Mouse (Mus musculus): Measurements from ENCODE around the gene Trim24. TPM values are rescaled to one million over a fixed set of nuclear protein-coding genes. Genes with fewer than 3 reads are reported as not detected.
"Not testable (repeated sequence)": the region's sequence is repeated elsewhere in the genome, so short reads cannot be mapped to it uniquely, and the experiment has no call there.

Trim24 gene
- total and polyA plus RNA-seq, 3 experiments: 11.4 to 19.2 TPM; not detected in 1

GRCm38 (mm10) chr6:37844947-37845346 is 25.7 kb upstream of the Trim24 start:
- H3K4me1 ChIP-seq (ENCODE audit: control insufficient read depth in 1 of 2, insufficient read depth in 2 of 2, low read length in 2 of 2): peaks cover 7 to 15% of the 10 kb centered on the region in 2 experiments
- H3K27ac ChIP-seq (ENCODE audit: control insufficient read depth, low read depth, low read length); H3K9ac ChIP-seq (ENCODE audit: control insufficient read depth, low read depth, low read length, poor library complexity, severe bottlenecking); H3K36me3 ChIP-seq (ENCODE audit: control insufficient read depth in 1 of 2, insufficient read depth in 2 of 2, low read length in 2 of 2); H3K79me2 ChIP-seq (ENCODE audit: control insufficient read depth, insufficient read depth, low read length, poor library complexity); H3K27me3 ChIP-seq (ENCODE audit: control insufficient read depth in 1 of 2, insufficient read depth in 2 of 2, low read length in 2 of 2); H3K9me3 ChIP-seq (replicated peaks; ENCODE audit: insufficient read depth, low read length): not testable (repeated sequence)
- TF ChIP-seq GATA1 (IDR thresholded peaks at IDR 0.05; ENCODE audit: low read depth, low read length): peak; percentile 54; the same call in 1 of the 2 replicates
- peak; percentile 67 for TF ChIP-seq ETS1 (IDR thresholded peaks at IDR 0.05; ENCODE audit: low read depth, low read length)
- 0 out of 2 replicates have a peak, but pooled peaks have one; percentile 23 for TF ChIP-seq BHLHE40 (IDR thresholded peaks at IDR 0.05; ENCODE audit: borderline replicate concordance, low read depth, low read length)
- peak; percentile 39; the same call in 1 of the 2 replicates for TF ChIP-seq USF1 (IDR thresholded peaks at IDR 0.05; ENCODE audit: low read depth, low read length)
- DNase-seq (ENCODE audit: low read depth, low spot score): peak; percentile 32
- peak overlapping the region in 1 of 2 experiments; percentile 30; a peak in 2 of 4 replicates for H3K4me3 ChIP-seq (ENCODE audit: control insufficient read depth in 1 of 2, insufficient read depth in 1 of 2, low read depth in 2 of 2, low read length in 2 of 2)

GRCm38 (mm10) chr6:37847531-37847930 is 23.1 kb upstream of the Trim24 start:
- H3K9ac ChIP-seq (ENCODE audit: control insufficient read depth, low read depth, low read length, poor library complexity, severe bottlenecking); H3K36me3 ChIP-seq (ENCODE audit: control insufficient read depth in 1 of 2, insufficient read depth in 2 of 2, low read length in 2 of 2); H3K4me3 ChIP-seq (ENCODE audit: control insufficient read depth in 1 of 2, insufficient read depth in 1 of 2, low read depth in 2 of 2, low read length in 2 of 2); H3K9me3 ChIP-seq (replicated peaks; ENCODE audit: insufficient read depth, low read length); H3K27me3 ChIP-seq (ENCODE audit: control insufficient read depth in 1 of 2, insufficient read depth in 2 of 2, low read length in 2 of 2); H3K79me2 ChIP-seq (ENCODE audit: control insufficient read depth, insufficient read depth, low read length, poor library complexity); H3K27ac ChIP-seq (ENCODE audit: control insufficient read depth, low read depth, low read length): not testable (repeated sequence)
- 0 out of 2 replicates have a peak, but pooled peaks have one; percentile 9 for TF ChIP-seq ETS1 (IDR thresholded peaks at IDR 0.05; ENCODE audit: low read depth, low read length)
- peak; percentile 27; the same call in 1 of the 2 replicates for TF ChIP-seq TCF12 (IDR thresholded peaks at IDR 0.05; ENCODE audit: low read depth, low read length)
- DNase-seq (ENCODE audit: low read depth, low spot score): peak; percentile 29
- H3K4me1 ChIP-seq (ENCODE audit: control insufficient read depth in 1 of 2, insufficient read depth in 2 of 2, low read length in 2 of 2): peaks cover 7 to 15% of the 10 kb centered on the region in 2 experiments

GRCm38 (mm10) chr6:37851352-37851751 is 19.3 kb upstream of the Trim24 start:
- Histone ChIP-seq H3K27me3 (ENCODE audit: control insufficient read depth in 1 of 2, insufficient read depth in 2 of 2, low read length in 2 of 2) (no peaks in the 10 kb centered on the region), H3K4me3 (ENCODE audit: control insufficient read depth in 1 of 2, insufficient read depth in 1 of 2, low read depth in 2 of 2, low read length in 2 of 2) (no peak overlapping the region), H3K36me3 (ENCODE audit: control insufficient read depth in 1 of 2, insufficient read depth in 2 of 2, low read length in 2 of 2) (peaks cover 0 to 12% of the 10 kb centered on the region in 2 experiments; a peak in 2 of 4 replicates), H3K9ac (ENCODE audit: control insufficient read depth, low read depth, low read length, poor library complexity, severe bottlenecking) (no peak overlapping the region), H3K79me2 (ENCODE audit: control insufficient read depth, insufficient read depth, low read length, poor library complexity) (no peaks in the 10 kb centered on the region), H3K9me3 (replicated peaks; ENCODE audit: insufficient read depth, low read length) (no peaks in the 10 kb centered on the region), H3K4me1 (ENCODE audit: control insufficient read depth in 1 of 2, insufficient read depth in 2 of 2, low read length in 2 of 2) (peaks cover 12 to 13% of the 10 kb centered on the region in 2 experiments), H3K27ac (ENCODE audit: control insufficient read depth, low read depth, low read length) (no peak overlapping the region)
- TF ChIP-seq EP300 (IDR thresholded peaks at IDR 0.05; ENCODE audit: low read depth in 1 of 2, low read length in 2 of 2) (peak in 1 of 2 experiments; percentile 69; a peak in 2 of 4 replicates), GATA1 (IDR thresholded peaks at IDR 0.05; ENCODE audit: low read depth, low read length) (peak; percentile 37; the same call in 1 of the 2 replicates), SIN3A (IDR thresholded peaks at IDR 0.05; ENCODE audit: low read length) (no peak), TCF12 (IDR thresholded peaks at IDR 0.05; ENCODE audit: low read depth, low read length) (peak; percentile 83; the same call in 1 of the 2 replicates), JUND (IDR thresholded peaks at IDR 0.05; ENCODE audit: low read depth, low read length) (no peak), TAL1 (IDR thresholded peaks at IDR 0.05; ENCODE audit: low read length) (peak; percentile 45), ETS1 (IDR thresholded peaks at IDR 0.05; ENCODE audit: low read depth, low read length) (0 out of 2 replicates have a peak, but pooled peaks have one; percentile 21), RCOR1 (IDR thresholded peaks at IDR 0.05; ENCODE audit: low read depth, low read length) (no peak)
- DNase-seq (ENCODE audit: low read depth, low spot score): no peak

Data from MEL (cell line).